Comparison of ENCODE assay signal across 17 mouse cellular contexts in genomic region chr15:6714819-6715218, GRCm38 (mm10). TPM values are rescaled to one million over a fixed set of nuclear protein-coding genes. Genes with fewer than 3 reads are reported as not detected.
A peak's percentile ranks its signal among the peaks of the same experiment; 100 is the strongest.
DNase-seq lines count a peak whose midpoint lies in the region; ATAC-seq and TF ChIP-seq lines count a peak whose summit lies in the region.
"Had no signal": no experiment of that assay in that cellular context is flagged by ENCODE, and none has a peak within 500 bp of the region (broad histone marks: within the 10 kb centered on the region; RNA-seq: fewer than 3 reads in every experiment).

No protein-coding gene starts in this region.

- H3K36me3 ChIP-seq in kidney, embryonic 16.5 days (ENCODE audit: insufficient read depth, low read length), result peaks cover 4% of the 10 kb centered on the region; the same call in 1 of the 2 replicates
- no peaks in the 10 kb centered on the region for H3K36me3 ChIP-seq in liver, adult 2 months (ENCODE audit: control insufficient read depth, insufficient read depth, low read length)
- H3K36me3 ChIP-seq in stomach, embryonic 16.5 days (ENCODE audit: control insufficient read depth, insufficient read depth, low read length), result peaks cover 2% of the 10 kb centered on the region; the same call in 1 of the 2 replicates

- ATAC-seq in kidney, embryonic 16.5 days (ENCODE audit: low FRiP score, low TSS enrichment), result no peak
- peak; percentile 64; the same call in 1 of the 2 replicates for ATAC-seq in stomach, embryonic 16.5 days (ENCODE audit: insufficient read depth, low FRiP score)
- ATAC-seq in activated CD4-positive, CD25-positive, alpha-beta regulatory T cell, adult 4 months, result no peak
- ATAC-seq: forebrain, embryonic 16.5 days had no signal

- TF ChIP-seq POLR2A in liver, adult 2 months (IDR thresholded peaks at IDR 0.05; ENCODE audit: extremely low read depth, insufficient read depth, low read length), result no peak

- H3K9me3 ChIP-seq in kidney, embryonic 16.5 days (ENCODE audit: low read length), result peaks cover 4% of the 10 kb centered on the region
- H3K9me3 ChIP-seq in stomach, embryonic 16.5 days (replicated peaks; ENCODE audit: control insufficient read depth, low read length), result no peaks in the 10 kb centered on the region

- DNase-seq in heart, adult 11 months, result peak; percentile 75
- DNase-seq in heart, postnatal 4 days, result no peak
- DNase-seq in kidney, adult 11 months, result no peak
- peak; percentile 42 for DNase-seq in liver, adult 2 months (ENCODE audit: extremely low read depth, low read depth, low spot score)
- DNase-seq in Muller cell, postnatal 12 days (ENCODE audit: inconsistent ontology term), result no peak
- DNase-seq: adrenal gland, postnatal 25 days; cerebellum, postnatal 36 days; gastrocnemius, postnatal 14 days; lung, embryonic 14.5 days had no signal

- H3K9ac ChIP-seq in kidney, embryonic 16.5 days (replicated peaks; ENCODE audit: low read length), result no peak overlapping the region
- H3K9ac ChIP-seq in liver, adult 2 months (ENCODE audit: low read depth, low read length), result no peak overlapping the region
- H3K9ac ChIP-seq in stomach, embryonic 16.5 days (ENCODE audit: low read length), result no peak overlapping the region
- H3K9ac ChIP-seq: embryonic facial prominence, embryonic 13.5 days; hindbrain, embryonic 14.5 days; lung, embryonic 14.5 days had no signal

- peaks cover 37% of the 10 kb centered on the region for H3K79me2 ChIP-seq in liver, adult 2 months (ENCODE audit: control insufficient read depth, insufficient read depth, low read length)

- H3K27me3 ChIP-seq in kidney, embryonic 16.5 days (ENCODE audit: insufficient read depth, low read length), result no peaks in the 10 kb centered on the region
- no peaks in the 10 kb centered on the region for H3K27me3 ChIP-seq in liver, adult 2 months (ENCODE audit: control insufficient read depth, insufficient read depth, low read length)
- no peaks in the 10 kb centered on the region for H3K27me3 ChIP-seq in stomach, embryonic 16.5 days (ENCODE audit: control insufficient read depth, insufficient read depth, low read length)
- H3K27me3 ChIP-seq: embryonic facial prominence, embryonic 13.5 days had no signal

- TF ChIP-seq CTCF in liver, adult 2 months (IDR thresholded peaks at IDR 0.05; ENCODE audit: low read depth, low read length), result no peak

- peaks cover 34% of the 10 kb centered on the region for H3K4me1 ChIP-seq in kidney, embryonic 16.5 days (ENCODE audit: insufficient read depth, low read length)
- H3K4me1 ChIP-seq in liver, adult 2 months (ENCODE audit: control insufficient read depth, insufficient read depth, low read length), result peaks cover 29% of the 10 kb centered on the region
- peaks cover 33% of the 10 kb centered on the region for H3K4me1 ChIP-seq in stomach, embryonic 16.5 days (ENCODE audit: control insufficient read depth, insufficient read depth, low read length)

- no peak overlapping the region for H3K4me2 ChIP-seq in kidney, embryonic 16.5 days (replicated peaks; ENCODE audit: low read depth, low read length)
- H3K4me2 ChIP-seq in stomach, embryonic 16.5 days (ENCODE audit: low read depth, low read length), result no peak overlapping the region
- H3K4me2 ChIP-seq: embryonic facial prominence, embryonic 13.5 days; hindbrain, embryonic 14.5 days; lung, embryonic 14.5 days had no signal

- no peak overlapping the region for H3K4me3 ChIP-seq in kidney, embryonic 16.5 days (ENCODE audit: low read length)
- H3K4me3 ChIP-seq in liver, adult 2 months (ENCODE audit: insufficient read depth, low read depth, low read length), result no peak overlapping the region
- no peak overlapping the region for H3K4me3 ChIP-seq in stomach, embryonic 16.5 days (replicated peaks; ENCODE audit: low read length)
- H3K4me3 ChIP-seq: embryonic facial prominence, embryonic 13.5 days; midbrain, embryonic 10.5 days; myocyte had no signal

- 25% methylated on average over 7 of the region's 7 CpGs for WGBS in kidney, embryonic 16.5 days
- 19% methylated on average over 7 of the region's 7 CpGs for WGBS in liver, adult 2 months
- WGBS in stomach, embryonic 16.5 days, result 45% methylated on average over 7 of the region's 7 CpGs

- H3K27ac ChIP-seq in kidney, embryonic 16.5 days (ENCODE audit: low read length), result 0 out of 2 replicates have a peak overlapping the region, but pooled peaks have one; percentile 15
- no peak overlapping the region for H3K27ac ChIP-seq in liver, adult 2 months (replicated peaks; ENCODE audit: insufficient read depth, low read depth, low read length)
- no peak overlapping the region for H3K27ac ChIP-seq in stomach, embryonic 16.5 days (ENCODE audit: low read length)
- H3K27ac ChIP-seq: embryonic facial prominence, embryonic 13.5 days; hindbrain, embryonic 14.5 days; midbrain, embryonic 10.5 days had no signal

RNA-seq across cellular contexts. Expression of gene Rictor, which starts 6.6 kb away (rescaled TPM):
- total RNA-seq in heart, postnatal 4 days (2021), result 10 to 100 TPM; 20.3 to 21.0 TPM
- polyA plus RNA-seq in kidney, embryonic 16.5 days (2015; fragmentation: Nextera tagmentation; extraction: Ambion mirVana), result 43.3 TPM in 2 replicates
- total RNA-seq in liver, adult 2 months (2014; rRNA removed), result 21.5 and 23.3 TPM in 2 replicates
- polyA plus RNA-seq in liver, adult 2 months (2012; rRNA removed), result 2.1 and 3.0 TPM in 2 replicates
- 37.1 and 41.2 TPM in 2 replicates for polyA plus RNA-seq in stomach, embryonic 16.5 days (2015; fragmentation: Nextera tagmentation; extraction: Ambion mirVana)
- 10 to 100 TPM; 19.2 to 28.8 TPM for polyA plus RNA-seq in activated CD4-positive, CD25-positive, alpha-beta regulatory T cell, adult 4 months (2017; shearing (Covaris generic))

Comparison
In these comparisons a context has a peak if more than half of its experiments do, and no peak if none do; other contexts are left out.
1. DNase-seq: peak in heart, adult 11 months (single experiment) and liver, adult 2 months (single experiment); none in heart, postnatal 4 days (single experiment), kidney, adult 11 months (single experiment) and Muller cell, postnatal 12 days (single experiment).